Mouse (Mus musculus): ENCODE results near the gene Slc12a6. TPM values are rescaled to one million over a fixed set of nuclear protein-coding genes. Genes with fewer than 3 reads are reported as not detected.
"Not testable (repeated sequence)": the region's sequence is repeated elsewhere in the genome, so short reads cannot be mapped to it uniquely, and the experiment has no call there.

Gene Slc12a6
- polyA plus RNA-seq, 1 experiment from 2014 or later, result 18.1 TPM

DNA sequence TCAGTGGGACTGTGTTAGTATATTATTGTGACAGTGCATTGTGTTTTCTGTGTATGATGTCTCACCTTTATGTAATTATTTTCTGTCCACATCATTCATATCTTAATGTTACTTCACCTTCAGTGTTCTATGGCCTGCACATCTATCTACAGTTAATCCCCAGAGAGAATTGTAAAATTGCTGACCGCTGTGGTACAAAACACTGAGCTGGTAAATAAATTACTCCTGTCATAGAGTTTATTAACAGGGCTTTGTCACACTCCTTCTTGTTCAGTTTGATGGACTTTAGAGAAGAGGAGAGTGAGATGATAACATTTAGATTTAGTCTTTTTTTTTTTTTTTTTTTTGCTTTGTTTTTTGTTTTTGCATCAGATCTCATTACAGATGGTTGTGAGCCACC, 17.2 kb downstream of the Slc12a6 start:
- Histone ChIP-seq H3K36me3 (ENCODE audit: control insufficient read depth, insufficient read depth, low read length) (no peaks in the 10 kb centered on the region), H3K4me1 (ENCODE audit: control insufficient read depth in 2 of 2, insufficient read depth in 2 of 2, low read length in 2 of 2) (0 out of 4 replicates have a peak, but pooled peaks cover 0 to 8% of the 10 kb centered on the region in 2 experiments), H3K9me3 (ENCODE audit: control insufficient read depth, low read length) (no peaks in the 10 kb centered on the region), H3K27ac (replicated peaks in 1 of 2; ENCODE audit: control insufficient read depth in 1 of 2, insufficient read depth in 1 of 2, low read depth in 2 of 2, low read length in 2 of 2) (no peak overlapping the region), H3K27me3 (ENCODE audit: control insufficient read depth, insufficient read depth, low read length) (no peaks in the 10 kb centered on the region), H3K4me3 (ENCODE audit: control insufficient read depth in 1 of 2, insufficient read depth in 1 of 2, low read depth in 1 of 2, low read length in 2 of 2) (no peak overlapping the region), H3K4me2 (ENCODE audit: low read length) (no peak overlapping the region), H3K9ac (ENCODE audit: low read length) (no peak overlapping the region)
- WGBS, result 92% methylated on average over 1 of the region's 1 CpGs
- ATAC-seq (ENCODE audit: insufficient number of reproducible peaks, insufficient read depth, low FRiP score, low read depth), result no peak

DNA sequence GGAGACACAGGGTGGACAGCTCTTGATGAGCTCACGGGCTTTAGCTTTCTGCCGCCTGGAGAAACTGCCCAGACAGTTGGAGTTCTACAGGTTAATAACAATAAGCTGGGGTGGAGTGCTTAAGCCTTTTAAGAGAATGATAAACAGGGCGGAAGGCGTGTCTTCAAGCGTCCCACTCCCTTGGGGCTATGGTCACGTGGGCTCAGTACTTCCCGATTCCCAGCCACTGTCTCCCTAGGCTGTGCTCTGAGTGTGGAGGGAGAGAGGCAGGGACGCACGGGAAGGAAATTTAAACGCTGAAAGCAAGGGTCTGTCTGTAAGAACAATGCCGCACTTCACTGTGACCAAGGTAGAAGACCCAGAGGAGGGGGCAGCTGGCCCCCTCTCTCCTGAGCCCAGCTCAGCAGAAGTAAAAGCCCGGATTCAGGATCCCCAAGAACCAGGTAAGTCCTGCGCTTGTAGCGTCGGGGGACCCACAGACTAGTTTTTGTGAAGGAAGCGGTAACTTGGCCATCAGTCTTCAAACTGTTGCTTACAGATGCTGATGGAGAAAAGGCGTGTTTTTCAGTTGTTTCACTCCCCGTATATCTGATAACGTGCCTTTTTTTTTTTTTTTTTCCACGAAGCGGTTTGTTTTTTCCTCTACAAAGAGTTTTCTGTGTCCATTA, 18.9 kb downstream of the Slc12a6 start:
- Histone ChIP-seq H3K4me1 (ENCODE audit: control insufficient read depth in 2 of 2, insufficient read depth in 2 of 2, low read length in 2 of 2) (peaks cover 0 to 13% of the 10 kb centered on the region in 2 experiments; a peak in 1 of 4 replicates), H3K4me2 (ENCODE audit: low read length) (peak overlapping the region; percentile 86), H3K4me3 (ENCODE audit: control insufficient read depth in 1 of 2, insufficient read depth in 1 of 2, low read depth in 1 of 2, low read length in 2 of 2) (peak overlapping the region; percentile 59 to 60), H3K36me3 (ENCODE audit: control insufficient read depth, insufficient read depth, low read length) (no peaks in the 10 kb centered on the region), H3K27ac (replicated peaks in 1 of 2; ENCODE audit: control insufficient read depth in 1 of 2, insufficient read depth in 1 of 2, low read depth in 2 of 2, low read length in 2 of 2) (peak overlapping the region in 1 of 2 experiments; percentile 51; a peak in 2 of 4 replicates), H3K9ac (ENCODE audit: low read length) (peak overlapping the region; percentile 79), H3K27me3 (ENCODE audit: control insufficient read depth, insufficient read depth, low read length) (no peaks in the 10 kb centered on the region), H3K9me3 (ENCODE audit: control insufficient read depth, low read length) (no peaks in the 10 kb centered on the region)
- WGBS, result 2% methylated on average over 21 of the region's 21 CpGs
- ATAC-seq (ENCODE audit: insufficient number of reproducible peaks, insufficient read depth, low FRiP score, low read depth), result peak; percentile 87

DNA sequence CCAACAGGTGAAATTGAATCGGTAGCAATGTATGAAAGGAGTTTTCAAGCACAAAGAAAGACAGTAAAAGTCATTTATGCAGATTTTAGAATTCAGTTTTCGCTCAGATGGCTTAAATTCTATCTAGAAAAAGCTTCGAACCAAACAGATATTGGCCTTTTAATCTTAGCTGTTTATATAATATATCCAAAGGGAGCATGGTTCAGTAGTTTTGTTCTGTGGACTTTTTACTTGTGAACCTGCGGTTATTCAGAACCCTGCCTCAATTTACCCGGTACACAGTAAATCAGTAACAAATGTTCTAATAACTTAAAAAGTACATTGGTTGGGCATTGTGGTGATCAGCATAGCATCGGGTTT, 19.4 kb downstream of the Slc12a6 start:
- WGBS, result 66% methylated on average over 6 of the region's 6 CpGs
- no peaks in the 10 kb centered on the region for H3K9me3 ChIP-seq (ENCODE audit: control insufficient read depth, low read length)
- no peak for ATAC-seq (ENCODE audit: insufficient number of reproducible peaks, insufficient read depth, low FRiP score, low read depth)
- H3K27me3 ChIP-seq (ENCODE audit: control insufficient read depth, insufficient read depth, low read length), result no peaks in the 10 kb centered on the region
- peak overlapping the region; percentile 59 to 60; a peak in 3 of 4 replicates for H3K4me3 ChIP-seq (ENCODE audit: control insufficient read depth in 1 of 2, insufficient read depth in 1 of 2, low read depth in 1 of 2, low read length in 2 of 2)
- no peak overlapping the region for H3K27ac ChIP-seq (replicated peaks in 1 of 2; ENCODE audit: control insufficient read depth in 1 of 2, insufficient read depth in 1 of 2, low read depth in 2 of 2, low read length in 2 of 2)
- no peaks in the 10 kb centered on the region for H3K36me3 ChIP-seq (ENCODE audit: control insufficient read depth, insufficient read depth, low read length)
- peaks cover 0 to 14% of the 10 kb centered on the region in 2 experiments; a peak in 1 of 4 replicates for H3K4me1 ChIP-seq (ENCODE audit: control insufficient read depth in 2 of 2, insufficient read depth in 2 of 2, low read length in 2 of 2)
- H3K4me2 ChIP-seq (ENCODE audit: low read length), result peak overlapping the region; percentile 86
- peak overlapping the region; percentile 79 for H3K9ac ChIP-seq (ENCODE audit: low read length)

DNA sequence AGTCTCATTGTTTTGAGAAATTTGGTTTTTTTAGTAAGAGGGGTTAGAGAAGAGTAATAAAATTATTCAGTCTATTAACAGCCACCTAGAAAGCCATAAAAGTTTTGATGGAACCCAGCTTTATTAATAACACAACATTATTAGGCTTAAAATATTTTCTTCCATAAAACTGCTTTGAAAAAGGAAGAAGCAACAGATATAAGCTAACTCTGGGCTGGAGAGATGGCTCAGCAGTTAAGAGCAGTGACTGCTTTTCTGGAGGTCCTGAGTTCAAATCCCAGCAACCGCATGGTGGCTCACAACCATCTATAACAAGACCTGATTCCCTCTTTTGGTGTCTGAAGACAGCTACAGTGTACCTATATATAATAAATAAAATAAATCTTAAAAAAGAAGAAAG, 20.4 kb downstream of the Slc12a6 start:
- H3K27ac ChIP-seq (replicated peaks in 1 of 2; ENCODE audit: control insufficient read depth in 1 of 2, insufficient read depth in 1 of 2, low read depth in 2 of 2, low read length in 2 of 2); H3K4me2 ChIP-seq (ENCODE audit: low read length); H3K9ac ChIP-seq (ENCODE audit: low read length); H3K4me3 ChIP-seq (ENCODE audit: control insufficient read depth in 1 of 2, insufficient read depth in 1 of 2, low read depth in 1 of 2, low read length in 2 of 2); H3K36me3 ChIP-seq (ENCODE audit: control insufficient read depth, insufficient read depth, low read length); H3K27me3 ChIP-seq (ENCODE audit: control insufficient read depth, insufficient read depth, low read length); H3K9me3 ChIP-seq (ENCODE audit: control insufficient read depth, low read length); ATAC-seq (ENCODE audit: insufficient number of reproducible peaks, insufficient read depth, low FRiP score, low read depth): not testable (repeated sequence)
- 100% methylated on average over 1 of the region's 1 CpGs for WGBS
- H3K4me1 ChIP-seq (ENCODE audit: control insufficient read depth in 2 of 2, insufficient read depth in 2 of 2, low read length in 2 of 2), result peaks cover 0 to 17% of the 10 kb centered on the region in 2 experiments; a peak in 1 of 4 replicates

DNA sequence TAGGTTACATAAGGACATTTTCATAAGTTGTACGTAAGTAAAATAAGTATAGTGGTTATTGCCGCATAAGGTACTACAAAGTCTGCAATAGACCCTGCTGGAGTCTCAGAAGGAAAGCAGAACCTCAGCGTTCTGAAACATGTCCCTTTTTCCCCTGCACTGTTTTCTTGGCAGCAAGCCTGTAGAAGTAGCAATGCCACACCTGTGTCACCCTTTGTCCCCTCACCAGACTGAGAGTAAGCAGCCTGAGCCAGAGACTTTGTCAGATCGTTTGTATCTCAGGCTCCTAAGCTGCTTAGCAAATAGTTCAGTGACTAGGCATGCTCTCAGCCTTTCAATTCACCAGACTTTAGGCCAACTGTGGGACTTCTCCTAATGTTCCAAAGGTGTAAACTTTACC, 21.4 kb downstream of the Slc12a6 start:
- 55% methylated on average over 4 of the region's 4 CpGs for WGBS

DNA sequence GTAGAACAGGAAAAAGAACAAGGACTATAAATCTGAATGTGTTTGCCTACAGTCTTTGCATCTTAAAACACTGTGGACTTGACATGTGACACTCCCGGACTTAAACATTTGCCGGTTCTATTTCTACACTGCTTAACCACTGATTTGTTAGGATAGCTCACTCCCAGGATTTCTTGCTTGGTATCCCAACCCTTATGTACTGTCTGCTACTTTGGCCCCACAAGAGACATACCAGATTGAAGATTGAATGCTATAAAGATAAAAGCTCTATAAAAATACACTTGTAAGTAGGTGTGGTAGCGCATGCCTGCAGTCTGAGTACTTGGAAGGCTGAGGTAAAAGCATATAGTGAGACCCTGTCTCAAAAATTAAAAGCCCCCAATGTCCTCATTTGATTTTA, 23.9 kb downstream of the Slc12a6 start:
- Histone ChIP-seq H3K4me1 (ENCODE audit: control insufficient read depth in 2 of 2, insufficient read depth in 2 of 2, low read length in 2 of 2) (peaks cover 0 to 17% of the 10 kb centered on the region in 2 experiments; a peak in 1 of 4 replicates), H3K36me3 (ENCODE audit: control insufficient read depth, insufficient read depth, low read length) (no peaks in the 10 kb centered on the region), H3K27ac (replicated peaks in 1 of 2; ENCODE audit: control insufficient read depth in 1 of 2, insufficient read depth in 1 of 2, low read depth in 2 of 2, low read length in 2 of 2) (peak overlapping the region in 1 of 2 experiments; percentile 47; a peak in 1 of 4 replicates), H3K9me3 (ENCODE audit: control insufficient read depth, low read length) (no peaks in the 10 kb centered on the region), H3K4me3 (ENCODE audit: control insufficient read depth in 1 of 2, insufficient read depth in 1 of 2, low read depth in 1 of 2, low read length in 2 of 2) (no peak overlapping the region), H3K27me3 (ENCODE audit: control insufficient read depth, insufficient read depth, low read length) (no peaks in the 10 kb centered on the region), H3K4me2 (ENCODE audit: low read length) (no peak overlapping the region), H3K9ac (ENCODE audit: low read length) (no peak overlapping the region)
- no peak for ATAC-seq (ENCODE audit: insufficient number of reproducible peaks, insufficient read depth, low FRiP score, low read depth)
- WGBS, result 73% methylated on average over 3 of the region's 3 CpGs

More for the DNA sequence above, 21.4 kb downstream of the Slc12a6 start:
- no peak overlapping the region for H3K27ac ChIP-seq (replicated peaks in 1 of 2; ENCODE audit: control insufficient read depth in 1 of 2, insufficient read depth in 1 of 2, low read depth in 2 of 2, low read length in 2 of 2)
- no peak overlapping the region for H3K4me3 ChIP-seq (ENCODE audit: control insufficient read depth in 1 of 2, insufficient read depth in 1 of 2, low read depth in 1 of 2, low read length in 2 of 2)
- H3K4me1 ChIP-seq (ENCODE audit: control insufficient read depth in 2 of 2, insufficient read depth in 2 of 2, low read length in 2 of 2), result peaks cover 0 to 17% of the 10 kb centered on the region in 2 experiments; a peak in 1 of 4 replicates
- H3K36me3 ChIP-seq (ENCODE audit: control insufficient read depth, insufficient read depth, low read length), result no peaks in the 10 kb centered on the region
- H3K4me2 ChIP-seq (ENCODE audit: low read length), result no peak overlapping the region
- ATAC-seq (ENCODE audit: insufficient number of reproducible peaks, insufficient read depth, low FRiP score, low read depth), result no peak
- H3K9me3 ChIP-seq (ENCODE audit: control insufficient read depth, low read length), result no peaks in the 10 kb centered on the region
- H3K27me3 ChIP-seq (ENCODE audit: control insufficient read depth, insufficient read depth, low read length), result no peaks in the 10 kb centered on the region
- H3K9ac ChIP-seq (ENCODE audit: low read length), result no peak overlapping the region

DNA sequence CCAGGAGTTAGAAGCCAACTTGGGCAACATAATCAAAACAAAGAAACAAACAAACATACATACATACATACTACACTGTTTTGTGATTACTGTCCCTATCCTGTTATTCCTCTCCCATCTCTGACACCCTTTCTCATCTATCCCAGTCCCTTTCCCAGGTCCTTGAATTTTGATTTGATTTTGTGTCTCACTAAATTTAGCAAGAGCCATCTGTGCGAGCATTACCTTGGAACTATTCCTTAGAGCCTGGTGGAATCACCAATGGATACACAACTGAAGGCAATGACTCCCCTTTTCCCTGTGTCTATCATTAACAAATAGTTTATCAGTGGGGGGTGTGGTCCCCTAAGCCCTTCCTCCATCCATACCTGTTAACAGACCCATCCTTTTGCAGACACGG, 27.2 kb downstream of the Slc12a6 start:
- H3K9me3 ChIP-seq (ENCODE audit: control insufficient read depth, low read length), result no peaks in the 10 kb centered on the region
- H3K4me2 ChIP-seq (ENCODE audit: low read length), result no peak overlapping the region
- no peak for ATAC-seq (ENCODE audit: insufficient number of reproducible peaks, insufficient read depth, low FRiP score, low read depth)
- 0 out of 2 replicates have a peak, but pooled peaks cover 5% of the 10 kb centered on the region for H3K36me3 ChIP-seq (ENCODE audit: control insufficient read depth, insufficient read depth, low read length)
- H3K4me1 ChIP-seq (ENCODE audit: control insufficient read depth in 2 of 2, insufficient read depth in 2 of 2, low read length in 2 of 2), result peaks cover 2 to 17% of the 10 kb centered on the region in 2 experiments; a peak in 1 of 4 replicates
- no peak overlapping the region; a peak in 1 of 4 replicates for H3K27ac ChIP-seq (replicated peaks in 1 of 2; ENCODE audit: control insufficient read depth in 1 of 2, insufficient read depth in 1 of 2, low read depth in 2 of 2, low read length in 2 of 2)
- H3K4me3 ChIP-seq (ENCODE audit: control insufficient read depth in 1 of 2, insufficient read depth in 1 of 2, low read depth in 1 of 2, low read length in 2 of 2), result no peak overlapping the region
- H3K27me3 ChIP-seq (ENCODE audit: control insufficient read depth, insufficient read depth, low read length), result no peaks in the 10 kb centered on the region
- 68% methylated on average over 2 of the region's 2 CpGs for WGBS
- H3K9ac ChIP-seq (ENCODE audit: low read length), result no peak overlapping the region
